Mouse (Mus musculus) Patski (cell line): ENCODE measurements around the gene Fbxw4. TPM values are rescaled to one million over a fixed set of nuclear protein-coding genes. Genes with fewer than 3 reads are reported as not detected.

ENCODE experiments used
- ATAC-seq: fragments of 100-300 bp; one replicate; pipeline ENCODE4 v1.8.0; 2021
- CTCF ChIA-PET: fragments of 350-600 bp; sonication (Branson Sonifier 250); formaldehyde crosslinking; loops from one replicate; lab custom pipeline; 2022; ENCODE audit warnings: inconsistent platforms; lab: Charles Lee
- POLR2A ChIA-PET: fragments of 350-600 bp; sonication (Branson Sonifier 250); formaldehyde crosslinking; loops from one replicate; lab custom pipeline; 2022; ENCODE audit warnings: antibody characterized with exemption, inconsistent platforms; lab: Charles Lee
- DNase-seq: peaks from one replicate; pipeline ENCODE4 v3.0.0-alpha.2; 2011; ENCODE audit warnings: low read depth, low spot score
- H3K27me3 ChIP-seq: fragments of 371-371 bp; one replicate; pipeline ENCODE4 v1.5.1; 2021
- CTCF ChIP-seq: fragments of 100-300 bp; IDR thresholded peaks from one replicate; pipeline ENCODE4 v1.5.1; 2021
- in situ Hi-C: fragments of 300-500 bp; cut with MboI; formaldehyde crosslinking; loops from 3 replicates; pipeline ENCODE4 v1.11.1; 2018; ENCODE audit warnings: low pct_unique_long_range_greater_than_20kb, mixed read lengths
- polyA plus RNA-seq: library from polyadenylated mRNA; unstranded; gene quantifications from one replicate; pipeline ENCODE4 v1.2.3, GENCODE M21; 2021

Gene Fbxw4
- polyA plus RNA-seq, 1 experiment from 2014 or later, result 39.2 TPM

DNA sequence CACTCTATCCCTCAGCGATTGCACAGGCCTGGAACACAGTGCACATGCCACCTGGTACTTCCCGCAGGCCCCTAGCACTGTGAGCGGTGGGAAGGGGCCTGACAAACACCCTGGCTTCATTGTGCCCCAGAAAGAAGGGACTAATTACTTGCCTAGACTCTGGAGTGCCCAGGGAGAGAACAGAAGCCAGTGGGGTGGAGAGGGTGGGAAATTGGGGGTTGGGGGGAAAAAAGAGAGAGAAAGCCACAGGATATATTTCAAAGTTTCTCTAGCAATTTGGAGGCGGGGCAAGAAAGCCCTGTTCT, 43.9 kb downstream of the Fbxw4 start:
- ATAC-seq, result no peak
- POLR2A ChIA-PET, result no interaction called here

GRCm38 (mm10) chr19:45615415-45616213, 44.5 kb downstream of the Fbxw4 start:
- TF ChIP-seq CTCF, result no peak
- ATAC-seq, result no peak
- in situ Hi-C loops, result no loop called here
- POLR2A ChIA-PET, result no interaction called here
- H3K27me3 ChIP-seq, result no peaks in the 10 kb centered on the region
- CTCF ChIA-PET, result interaction anchor here (1.2 to 1.5 kb wide), 3 partner anchors 11 to 41 kb away, joined by 3 to 4 read pairs (median 4); no protein-coding TSS in a partner anchor
- DNase-seq, result no peak

More for the DNA sequence above, 43.9 kb downstream of the Fbxw4 start:
- TF ChIP-seq CTCF, result no peak
- CTCF ChIA-PET, result interaction anchor here (1.3 to 1.4 kb wide), 2 partner anchors 13 to 14 kb away, joined by 3 to 4 read pairs; no protein-coding TSS in a partner anchor
- DNase-seq, result no peak
- in situ Hi-C loops, result no loop called here
- H3K27me3 ChIP-seq, result no peaks in the 10 kb centered on the region

GRCm38 (mm10) chr19:45614928-45615327, 45.2 kb downstream of the Fbxw4 start:
- no peak for DNase-seq
- POLR2A ChIA-PET, result no interaction called here
- CTCF ChIA-PET, result interaction anchor here (1.2 to 1.5 kb wide), 2 partner anchors 10 to 41 kb away, joined by 3 to 4 read pairs; no protein-coding TSS in a partner anchor
- no peaks in the 10 kb centered on the region for H3K27me3 ChIP-seq
- ATAC-seq, result no peak
- in situ Hi-C loops, result no loop called here
- TF ChIP-seq CTCF, result no peak

- in situ Hi-C loops, result no loop called here
- POLR2A ChIA-PET, result no interaction called here
- ATAC-seq, result no peak
- CTCF ChIA-PET, result interaction anchor here (1.2 to 1.5 kb wide), 2 partner anchors 10 to 40 kb away, joined by 3 to 4 read pairs; no protein-coding TSS in a partner anchor
- H3K27me3 ChIP-seq, result no peaks in the 10 kb centered on the region
- no peak for DNase-seq
- no peak for TF ChIP-seq CTCF
Observed at GRCm38 (mm10) chr19:45614375-45614774, 45.7 kb downstream of the Fbxw4 start.

- no peaks in the 10 kb centered on the region for H3K27me3 ChIP-seq
- CTCF ChIA-PET, result interaction anchor here (1.8 kb wide), 1 partner anchor 14 kb away, joined by 6 read pairs; no protein-coding TSS in a partner anchor
- TF ChIP-seq CTCF, result no peak
- in situ Hi-C loops, result no loop called here
- ATAC-seq (no peak), DNase-seq (no peak)
- POLR2A ChIA-PET, result no interaction called here
Observed at GRCm38 (mm10) chr19:45610823-45611222, 49.3 kb downstream of the Fbxw4 start.

GRCm38 (mm10) chr19:45608648-45609339, 51.3 kb downstream of the Fbxw4 start:
- ATAC-seq (no peak), DNase-seq (no peak)
- TF ChIP-seq CTCF, result no peak
- H3K27me3 ChIP-seq, result no peaks in the 10 kb centered on the region
- in situ Hi-C loops, result no loop called here
- ChIA-PET CTCF (no interaction called here), POLR2A (interaction anchor here (0.5 to 0.7 kb wide), 2 partner anchors 43 to 602 kb away, joined by 3 read pairs; no protein-coding TSS in a partner anchor)

DNA sequence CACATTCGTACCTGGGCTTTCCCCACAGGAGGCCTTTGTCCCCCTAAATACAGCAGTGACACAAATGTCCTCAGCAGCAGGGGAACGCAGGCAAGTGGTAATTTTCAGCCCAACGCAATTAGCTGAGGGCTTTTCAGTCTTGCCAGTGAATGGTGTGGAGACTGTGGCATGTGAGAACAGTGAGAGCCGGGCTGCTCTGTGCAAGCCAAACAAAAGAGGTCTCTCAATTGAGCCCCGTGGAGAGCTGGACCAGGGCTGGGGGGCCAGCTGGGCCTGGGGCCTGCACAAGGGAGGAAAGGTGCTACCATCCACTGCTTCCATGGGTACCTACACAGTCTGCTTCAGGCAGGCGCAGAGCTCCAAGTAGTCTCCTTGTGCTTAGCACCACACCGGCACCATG, 52.6 kb downstream of the Fbxw4 start:
- no peaks in the 10 kb centered on the region for H3K27me3 ChIP-seq
- ChIA-PET POLR2A (no interaction called here), CTCF (no interaction called here)
- in situ Hi-C loops, result no loop called here
- ATAC-seq (no peak), DNase-seq (no peak)
- TF ChIP-seq CTCF, result no peak

DNA sequence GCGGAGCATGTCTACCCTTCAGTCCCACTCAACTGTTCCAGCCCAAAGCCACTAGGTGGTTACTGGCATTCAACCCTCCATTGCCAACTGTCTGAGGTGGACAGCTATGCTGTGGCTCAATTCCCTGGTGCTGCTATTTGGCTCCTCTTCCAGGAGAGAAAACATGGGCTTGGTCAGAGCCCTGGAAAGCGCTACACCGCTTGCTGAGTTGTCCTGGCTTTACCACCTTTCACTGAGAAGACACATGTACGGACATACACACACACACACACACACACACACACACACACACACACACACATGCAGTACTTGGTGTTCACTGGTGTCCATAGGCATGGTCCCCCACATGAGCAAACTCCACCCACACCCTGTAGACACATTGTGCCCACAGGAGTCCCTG, 53.4 kb downstream of the Fbxw4 start:
- POLR2A ChIA-PET, result no interaction called here
- DNase-seq (no peak), ATAC-seq (no peak)
- no peaks in the 10 kb centered on the region for H3K27me3 ChIP-seq
- no peak for TF ChIP-seq CTCF
- in situ Hi-C loops, result no loop called here
- CTCF ChIA-PET, result no interaction called here

- CTCF ChIA-PET, result interaction anchor here (1.3 kb wide), 1 partner anchor 13 kb away, joined by 4 read pairs; no protein-coding TSS in a partner anchor
- POLR2A ChIA-PET, result no interaction called here
- ATAC-seq (no peak), DNase-seq (no peak)
- H3K27me3 ChIP-seq, result no peaks in the 10 kb centered on the region
- no peak for TF ChIP-seq CTCF
- in situ Hi-C loops, result no loop called here
Observed at GRCm38 (mm10) chr19:45602606-45603005, 57.5 kb downstream of the Fbxw4 start.

DNA sequence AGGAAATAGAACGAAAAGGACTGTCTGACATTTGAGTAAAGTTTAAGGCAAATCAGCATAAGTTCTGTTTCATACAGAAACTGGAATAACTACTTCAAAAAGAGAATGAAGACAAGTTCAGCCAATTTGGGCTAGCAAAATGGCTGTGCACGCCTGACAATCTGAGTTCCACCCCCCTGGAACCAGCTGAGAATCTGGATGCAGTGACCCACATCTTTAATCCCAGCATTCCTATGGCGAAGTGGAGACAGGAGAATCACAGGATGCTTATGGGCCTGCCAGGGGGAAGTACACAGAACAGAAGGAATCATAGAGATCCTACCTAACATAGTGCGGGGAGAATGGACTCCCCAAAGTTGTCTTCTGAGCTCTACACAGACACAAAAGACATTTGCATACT, 63.0 kb downstream of the Fbxw4 start:
- H3K27me3 ChIP-seq, result no peaks in the 10 kb centered on the region
- DNase-seq (no peak), ATAC-seq (no peak)
- in situ Hi-C loops, result no loop called here
- ChIA-PET CTCF (no interaction called here), POLR2A (no interaction called here)
- no peak for TF ChIP-seq CTCF

DNA sequence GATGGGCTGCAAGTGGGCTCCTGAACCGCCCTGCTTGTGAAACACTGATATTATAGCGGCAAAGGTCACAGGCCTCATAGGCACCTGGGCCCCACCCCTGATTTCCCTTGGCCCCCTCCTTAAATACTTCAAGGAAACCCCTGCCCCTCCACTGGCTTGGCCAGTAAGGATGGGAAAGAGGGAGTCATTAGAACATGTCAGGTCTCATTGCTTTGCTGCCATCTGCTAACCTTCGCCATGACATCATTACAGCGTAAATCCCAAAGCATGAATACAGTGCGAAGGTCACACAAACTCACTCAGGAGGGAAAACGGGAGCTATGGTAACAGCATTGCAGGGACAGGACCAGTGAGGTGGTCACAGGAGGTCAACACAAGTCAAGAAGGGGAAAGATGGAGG, 63.7 kb downstream of the Fbxw4 start:
- TF ChIP-seq CTCF, result no peak
- CTCF ChIA-PET, result interaction anchor here (1.9 kb wide), 1 partner anchor 23 kb away, joined by 9 read pairs; no protein-coding TSS in a partner anchor
- in situ Hi-C loops, result no loop called here

More for the DNA sequence above, 63.7 kb downstream of the Fbxw4 start:
- no peak for ATAC-seq
- H3K27me3 ChIP-seq, result no peaks in the 10 kb centered on the region
- POLR2A ChIA-PET, result no interaction called here
- no peak for DNase-seq
